Mouse (Mus musculus) erythroblast, embryonic 14.5 days (primary cell): ENCODE data around the gene Obscn.

ENCODE experiments used
- GATA1 ChIP-seq: IDR thresholded peaks from 2 replicates; pipeline ENCODE4 v1.6.1; 2012; ENCODE audit warnings: low read length, inconsistent platforms, mixed read lengths
- TAL1 ChIP-seq: IDR thresholded peaks from 3 replicates; pipeline ENCODE4 v1.6.1; 2012; ENCODE audit warnings: low read length, inconsistent platforms, mixed read lengths

DNA sequence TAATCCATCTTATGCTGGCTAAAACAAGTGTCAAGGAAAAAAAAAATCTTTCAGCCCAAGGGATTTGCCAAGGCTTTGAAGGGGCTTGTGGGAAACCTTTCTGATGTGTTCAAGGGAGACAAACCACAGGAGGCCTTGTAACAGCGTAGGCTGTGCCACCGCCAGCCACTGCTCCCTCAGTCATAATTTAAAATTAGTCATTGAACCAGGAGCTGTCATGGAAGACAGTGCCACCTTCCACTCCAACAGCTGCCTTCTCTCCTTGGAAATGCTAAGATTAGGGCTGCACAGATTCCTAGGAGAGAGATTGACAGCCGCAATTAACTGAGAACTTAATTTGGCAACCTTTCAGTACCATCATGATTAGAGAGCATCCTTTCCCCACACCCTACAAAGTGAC is 13.1 kb upstream of the Obscn start:
- TF ChIP-seq GATA1: no peak
- TF ChIP-seq TAL1: no peak
